Mouse (Mus musculus): Measurements from ENCODE around the gene Cacybp.

Gene Cacybp

GRCm38 (mm10) chr1:160212703-160213669 is at the start of gene Cacybp:
Gene Cacybp (minus strand): TSS chr1:160212875.
- DNase-seq (ENCODE audit: low spot score) = peak; percentile 97

- DNase-seq (ENCODE audit: low spot score) = no peak
These were observed 49.7 kb upstream of the Cacybp start for GRCm38 (mm10) chr1:160262415-160262814.

GRCm38 (mm10) chr1:160261849-160262248 is 49.2 kb upstream of the Cacybp start:
- DNase-seq (ENCODE audit: low spot score) = no peak

- DNase-seq (ENCODE audit: low spot score) = no peak
These were observed 47.9 kb upstream of the Cacybp start for GRCm38 (mm10) chr1:160260605-160261004.

- DNase-seq (ENCODE audit: low spot score) = no peak
These were observed 47.2 kb upstream of the Cacybp start for GRCm38 (mm10) chr1:160259884-160260283.

GRCm38 (mm10) chr1:160253108-160253507 is 40.4 kb upstream of the Cacybp start:
- DNase-seq (ENCODE audit: low spot score) = no peak

GRCm38 (mm10) chr1:160251388-160252007 is 38.8 kb upstream of the Cacybp start:
- no peak for DNase-seq (ENCODE audit: low spot score)

- DNase-seq (ENCODE audit: low spot score) = no peak
These were observed 38.1 kb upstream of the Cacybp start for GRCm38 (mm10) chr1:160250782-160251181.

- no peak for DNase-seq (ENCODE audit: low spot score)
These were observed 37.1 kb upstream of the Cacybp start for GRCm38 (mm10) chr1:160249786-160250185.

- DNase-seq (ENCODE audit: low spot score) = no peak
These were observed 34.8 kb upstream of the Cacybp start for GRCm38 (mm10) chr1:160247473-160247872.

- DNase-seq (ENCODE audit: low spot score) = no peak
These were observed 34.2 kb upstream of the Cacybp start for GRCm38 (mm10) chr1:160246844-160247243.

- DNase-seq (ENCODE audit: low spot score) = no peak
These were observed 33.3 kb upstream of the Cacybp start for GRCm38 (mm10) chr1:160245954-160246353.

- DNase-seq (ENCODE audit: low spot score) = no peak
These were observed 32.0 kb upstream of the Cacybp start for GRCm38 (mm10) chr1:160244689-160245088.

- no peak for DNase-seq (ENCODE audit: low spot score)
These were observed 27.4 kb upstream of the Cacybp start for GRCm38 (mm10) chr1:160240091-160240490.

- DNase-seq (ENCODE audit: low spot score) = no peak
These were observed 26.3 kb upstream of the Cacybp start for GRCm38 (mm10) chr1:160238852-160239443.

GRCm38 (mm10) chr1:160237981-160238380 is 25.3 kb upstream of the Cacybp start:
- no peak for DNase-seq (ENCODE audit: low spot score)

GRCm38 (mm10) chr1:160233921-160234320 is 21.2 kb upstream of the Cacybp start:
- DNase-seq (ENCODE audit: low spot score) = no peak

GRCm38 (mm10) chr1:160232113-160232512 is 19.4 kb upstream of the Cacybp start:
- DNase-seq (ENCODE audit: low spot score) = no peak

GRCm38 (mm10) chr1:160231013-160231412 is 18.3 kb upstream of the Cacybp start:
- peak; percentile 81 for DNase-seq (ENCODE audit: low spot score)

GRCm38 (mm10) chr1:160227850-160228249 is 15.2 kb upstream of the Cacybp start:
- no peak for DNase-seq (ENCODE audit: low spot score)

GRCm38 (mm10) chr1:160227196-160227595 is 14.5 kb upstream of the Cacybp start:
- no peak for DNase-seq (ENCODE audit: low spot score)

- DNase-seq (ENCODE audit: low spot score) = no peak
These were observed 11.4 kb upstream of the Cacybp start for GRCm38 (mm10) chr1:160224093-160224492.

- DNase-seq (ENCODE audit: low spot score) = no peak
These were observed 5.2 kb upstream of the Cacybp start for GRCm38 (mm10) chr1:160217898-160218297.

Measured in layer of hippocampus, adult 9-10 months (tissue).